Mouse (Mus musculus): ENCODE results near the gene Coq8b. TPM values are rescaled to one million over a fixed set of nuclear protein-coding genes. Genes with fewer than 3 reads are reported as not detected.

Coq8b gene
- polyA plus RNA-seq, 1 experiment from 2014 or later = 15.5 TPM

GRCm38 (mm10) chr7:27197634-27198033 lies 35.2 kb upstream of the Coq8b start:
- Histone ChIP-seq H3K9me3 (ENCODE audit: control insufficient read depth, low read length) (no peaks in the 10 kb centered on the region), H3K36me3 (ENCODE audit: control insufficient read depth, insufficient read depth, low read length) (peaks cover 10% of the 10 kb centered on the region; the same call in 1 of the 2 replicates)

GRCm38 (mm10) chr7:27198355-27198754 lies 34.5 kb upstream of the Coq8b start:
- Histone ChIP-seq H3K9ac (ENCODE audit: low read length) (no peak overlapping the region), H3K4me3 (ENCODE audit: low read depth, low read length) (no peak overlapping the region), H3K4me1 (ENCODE audit: control insufficient read depth, insufficient read depth, low read length) (peaks cover 15% of the 10 kb centered on the region), H3K27ac (replicated peaks; ENCODE audit: low read depth, low read length) (no peak overlapping the region), H3K36me3 (ENCODE audit: control insufficient read depth, insufficient read depth, low read length) (peaks cover 8% of the 10 kb centered on the region), H3K9me3 (ENCODE audit: control insufficient read depth, low read length) (no peaks in the 10 kb centered on the region), H3K27me3 (ENCODE audit: control insufficient read depth, insufficient read depth, low read length) (no peaks in the 10 kb centered on the region), H3K4me2 (ENCODE audit: low read depth, severe bottlenecking) (no peak overlapping the region)
- ATAC-seq (ENCODE audit: insufficient number of reproducible peaks, low FRiP score, low TSS enrichment, low read depth) (no peak), DNase-seq (ENCODE audit: low spot score) (no peak)

More at GRCm38 (mm10) chr7:27197634-27198033, 35.2 kb upstream of the Coq8b start:
- DNase-seq (ENCODE audit: low spot score) = no peak
- H3K27ac ChIP-seq (replicated peaks; ENCODE audit: low read depth, low read length) = no peak overlapping the region
- peaks cover 15% of the 10 kb centered on the region for H3K4me1 ChIP-seq (ENCODE audit: control insufficient read depth, insufficient read depth, low read length)
- WGBS = 91% methylated on average over 8 of the region's 8 CpGs
- H3K27me3 ChIP-seq (ENCODE audit: control insufficient read depth, insufficient read depth, low read length) = no peaks in the 10 kb centered on the region
- no peak overlapping the region for H3K4me2 ChIP-seq (ENCODE audit: low read depth, severe bottlenecking)
- no peak overlapping the region for H3K4me3 ChIP-seq (ENCODE audit: low read depth, low read length)
- no peak overlapping the region for H3K9ac ChIP-seq (ENCODE audit: low read length)
- ATAC-seq (ENCODE audit: insufficient number of reproducible peaks, low FRiP score, low TSS enrichment, low read depth) = no peak

- Histone ChIP-seq H3K27ac (replicated peaks; ENCODE audit: low read depth, low read length) (no peak overlapping the region), H3K4me1 (ENCODE audit: control insufficient read depth, insufficient read depth, low read length) (peaks cover 13% of the 10 kb centered on the region), H3K4me2 (ENCODE audit: low read depth, severe bottlenecking) (no peak overlapping the region), H3K4me3 (ENCODE audit: low read depth, low read length) (no peak overlapping the region), H3K27me3 (ENCODE audit: control insufficient read depth, insufficient read depth, low read length) (no peaks in the 10 kb centered on the region), H3K9ac (ENCODE audit: low read length) (no peak overlapping the region), H3K9me3 (ENCODE audit: control insufficient read depth, low read length) (no peaks in the 10 kb centered on the region), H3K36me3 (ENCODE audit: control insufficient read depth, insufficient read depth, low read length) (peaks cover 9% of the 10 kb centered on the region)
- 93% methylated on average over 8 of the region's 8 CpGs for WGBS
- DNase-seq (ENCODE audit: low spot score) (no peak), ATAC-seq (ENCODE audit: insufficient number of reproducible peaks, low FRiP score, low TSS enrichment, low read depth) (no peak)
Measured at GRCm38 (mm10) chr7:27198779-27199178, 34.0 kb upstream of the Coq8b start.

GRCm38 (mm10) chr7:27203730-27204449 lies 28.9 kb upstream of the Coq8b start:
- peaks cover 7% of the 10 kb centered on the region for H3K36me3 ChIP-seq (ENCODE audit: control insufficient read depth, insufficient read depth, low read length)
- 95% methylated on average over 8 of the region's 8 CpGs for WGBS
- H3K4me2 ChIP-seq (ENCODE audit: low read depth, severe bottlenecking) = no peak overlapping the region

GRCm38 (mm10) chr7:27212626-27213025 lies 20.2 kb upstream of the Coq8b start:
- ATAC-seq (ENCODE audit: insufficient number of reproducible peaks, low FRiP score, low TSS enrichment, low read depth) (no peak), DNase-seq (ENCODE audit: low spot score) (no peak)
- no peaks in the 10 kb centered on the region for H3K4me1 ChIP-seq (ENCODE audit: control insufficient read depth, insufficient read depth, low read length)
- no peak overlapping the region for H3K27ac ChIP-seq (replicated peaks; ENCODE audit: low read depth, low read length)
- H3K27me3 ChIP-seq (ENCODE audit: control insufficient read depth, insufficient read depth, low read length) = no peaks in the 10 kb centered on the region
- WGBS = 88% methylated on average over 2 of the region's 2 CpGs
- H3K4me2 ChIP-seq (ENCODE audit: low read depth, severe bottlenecking) = no peak overlapping the region
- H3K9me3 ChIP-seq (ENCODE audit: control insufficient read depth, low read length) = no peaks in the 10 kb centered on the region; the same call in 1 of the 2 replicates
- H3K36me3 ChIP-seq (ENCODE audit: control insufficient read depth, insufficient read depth, low read length) = peaks cover 12% of the 10 kb centered on the region
- no peak overlapping the region for H3K4me3 ChIP-seq (ENCODE audit: low read depth, low read length)
- H3K9ac ChIP-seq (ENCODE audit: low read length) = no peak overlapping the region

More at GRCm38 (mm10) chr7:27203730-27204449, 28.9 kb upstream of the Coq8b start:
- no peak for ATAC-seq (ENCODE audit: insufficient number of reproducible peaks, low FRiP score, low TSS enrichment, low read depth)
- H3K9ac ChIP-seq (ENCODE audit: low read length) = no peak overlapping the region
- no peaks in the 10 kb centered on the region for H3K27me3 ChIP-seq (ENCODE audit: control insufficient read depth, insufficient read depth, low read length)
- no peak for DNase-seq (ENCODE audit: low spot score)
- H3K9me3 ChIP-seq (ENCODE audit: control insufficient read depth, low read length) = no peaks in the 10 kb centered on the region
- no peaks in the 10 kb centered on the region for H3K4me1 ChIP-seq (ENCODE audit: control insufficient read depth, insufficient read depth, low read length)
- H3K4me3 ChIP-seq (ENCODE audit: low read depth, low read length) = no peak overlapping the region
- no peak overlapping the region for H3K27ac ChIP-seq (replicated peaks; ENCODE audit: low read depth, low read length)

- ATAC-seq (ENCODE audit: insufficient number of reproducible peaks, low FRiP score, low TSS enrichment, low read depth) = no peak
- no peak overlapping the region for H3K4me2 ChIP-seq (ENCODE audit: low read depth, severe bottlenecking)
- H3K4me1 ChIP-seq (ENCODE audit: control insufficient read depth, insufficient read depth, low read length) = no peaks in the 10 kb centered on the region
- no peak for DNase-seq (ENCODE audit: low spot score)
- no peak overlapping the region for H3K4me3 ChIP-seq (ENCODE audit: low read depth, low read length)
- H3K9me3 ChIP-seq (ENCODE audit: control insufficient read depth, low read length) = no peaks in the 10 kb centered on the region; the same call in 1 of the 2 replicates
- no peak overlapping the region for H3K9ac ChIP-seq (ENCODE audit: low read length)
- no peaks in the 10 kb centered on the region for H3K36me3 ChIP-seq (ENCODE audit: control insufficient read depth, insufficient read depth, low read length)
- H3K27ac ChIP-seq (replicated peaks; ENCODE audit: low read depth, low read length) = no peak overlapping the region
- 76% methylated on average over 7 of the region's 7 CpGs for WGBS
- no peaks in the 10 kb centered on the region for H3K27me3 ChIP-seq (ENCODE audit: control insufficient read depth, insufficient read depth, low read length)
Measured at GRCm38 (mm10) chr7:27218586-27218985, 14.2 kb upstream of the Coq8b start.

- ATAC-seq (ENCODE audit: insufficient number of reproducible peaks, low FRiP score, low TSS enrichment, low read depth) = no peak
- H3K36me3 ChIP-seq (ENCODE audit: control insufficient read depth, insufficient read depth, low read length) = no peaks in the 10 kb centered on the region
- WGBS = 77% methylated on average over 11 of the region's 11 CpGs
Measured at GRCm38 (mm10) chr7:27219937-27220336, 12.9 kb upstream of the Coq8b start.

GRCm38 (mm10) chr7:27221939-27222338 lies 10.9 kb upstream of the Coq8b start:
- Histone ChIP-seq H3K4me1 (ENCODE audit: control insufficient read depth, insufficient read depth, low read length) (peaks cover 11% of the 10 kb centered on the region), H3K9me3 (ENCODE audit: control insufficient read depth, low read length) (no peaks in the 10 kb centered on the region; the same call in 1 of the 2 replicates), H3K4me3 (ENCODE audit: low read depth, low read length) (no peak overlapping the region), H3K4me2 (ENCODE audit: low read depth, severe bottlenecking) (no peak overlapping the region), H3K27ac (replicated peaks; ENCODE audit: low read depth, low read length) (no peak overlapping the region), H3K36me3 (ENCODE audit: control insufficient read depth, insufficient read depth, low read length) (no peaks in the 10 kb centered on the region), H3K9ac (ENCODE audit: low read length) (no peak overlapping the region), H3K27me3 (ENCODE audit: control insufficient read depth, insufficient read depth, low read length) (no peaks in the 10 kb centered on the region)
- ATAC-seq (ENCODE audit: insufficient number of reproducible peaks, low FRiP score, low TSS enrichment, low read depth) = no peak
- no peak for DNase-seq (ENCODE audit: low spot score)
- 85% methylated on average over 6 of the region's 6 CpGs for WGBS

More at GRCm38 (mm10) chr7:27219937-27220336, 12.9 kb upstream of the Coq8b start:
- H3K9ac ChIP-seq (ENCODE audit: low read length) = no peak overlapping the region
- H3K27me3 ChIP-seq (ENCODE audit: control insufficient read depth, insufficient read depth, low read length) = no peaks in the 10 kb centered on the region
- H3K4me2 ChIP-seq (ENCODE audit: low read depth, severe bottlenecking) = no peak overlapping the region
- no peaks in the 10 kb centered on the region for H3K4me1 ChIP-seq (ENCODE audit: control insufficient read depth, insufficient read depth, low read length)
- DNase-seq (ENCODE audit: low spot score) = no peak
- no peaks in the 10 kb centered on the region; the same call in 1 of the 2 replicates for H3K9me3 ChIP-seq (ENCODE audit: control insufficient read depth, low read length)
- H3K4me3 ChIP-seq (ENCODE audit: low read depth, low read length) = no peak overlapping the region
- no peak overlapping the region for H3K27ac ChIP-seq (replicated peaks; ENCODE audit: low read depth, low read length)

Data from limb, embryonic 11.5 days (tissue).